Mouse (Mus musculus) spleen, postnatal 10 days (tissue): ENCODE measurements around the gene Olfr1248.
"Not testable (repeated sequence)": the region's sequence is repeated elsewhere in the genome, so short reads cannot be mapped to it uniquely, and the experiment has no call there.

Source experiments
- DNase-seq, 2 experiments: peaks; one replicate each; pipeline ENCODE4 v3.0.0; 2021 to 2022; ENCODE audit warnings: low spot score in 2 of 2

The Olfr1248 gene

DNA sequence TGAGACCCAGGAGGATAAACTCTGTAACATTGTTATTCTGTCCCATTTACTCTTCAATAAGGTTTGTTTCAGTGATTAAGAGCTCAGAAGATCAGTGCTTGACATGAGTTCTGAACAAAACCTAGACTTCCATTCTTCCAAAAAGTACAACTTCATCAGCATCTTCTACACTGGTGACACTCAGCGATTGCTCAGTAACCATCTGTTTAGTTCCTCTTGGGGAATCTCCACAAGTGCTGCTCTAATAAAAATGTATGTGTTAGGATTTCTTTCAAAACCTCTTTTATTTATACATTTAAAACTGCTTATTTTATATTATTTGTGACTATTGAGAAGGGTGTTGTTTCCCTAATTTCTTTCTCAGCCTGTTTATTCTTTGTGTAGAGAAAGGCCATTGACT, at the start of gene Olfr1248:
Gene Olfr1248 (minus strand): TSS at position 101 of the 400 bp plus-strand sequence.
- DNase-seq = not testable (repeated sequence)

DNA sequence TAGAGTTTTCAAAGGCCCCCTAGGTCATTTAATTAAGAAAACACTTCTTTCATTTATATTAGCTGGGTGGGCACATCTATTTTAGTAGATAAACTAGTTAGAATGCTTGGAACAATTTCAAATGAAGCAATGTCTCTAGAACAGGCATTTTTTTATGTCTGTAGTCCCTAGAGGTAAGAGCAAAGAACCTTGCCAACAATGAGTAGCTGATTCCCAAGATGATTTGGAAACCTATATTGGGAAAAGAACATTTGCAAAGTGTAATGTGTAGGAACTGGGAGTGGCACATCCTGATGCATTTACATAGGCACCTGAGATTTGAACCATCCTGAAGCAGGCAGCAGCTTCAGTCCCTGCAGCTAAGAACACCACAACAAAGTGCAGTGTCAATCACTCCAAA, 43.3 kb upstream of the Olfr1248 start, which contains the start of gene Olfr1250:
Gene Olfr1250 (minus strand): TSS at position 101 of the 400 bp plus-strand sequence.
- no peak for DNase-seq

DNA sequence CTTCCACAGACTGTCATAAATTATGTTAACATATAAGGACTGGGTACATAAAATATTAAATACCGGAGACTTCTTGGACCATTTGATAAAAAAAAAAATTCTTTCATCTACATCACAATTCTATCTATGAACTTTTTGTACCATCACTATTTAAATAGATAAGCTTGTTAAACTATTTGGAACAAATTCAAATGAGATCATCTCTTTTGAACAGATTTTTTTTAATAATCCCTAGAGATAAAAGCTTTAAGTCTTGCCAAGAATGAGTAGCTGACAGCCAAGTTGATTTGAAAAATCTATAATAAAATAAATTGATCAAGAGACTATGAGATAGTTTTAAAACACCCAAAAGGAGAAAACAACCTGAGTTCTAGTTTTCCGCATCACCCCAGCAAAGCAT, 16.8 kb upstream of the Olfr1248 start, which contains the start of gene Olfr1249:
Gene Olfr1249 (minus strand): TSS at position 101 of the 400 bp plus-strand sequence.
- DNase-seq = no peak

DNA sequence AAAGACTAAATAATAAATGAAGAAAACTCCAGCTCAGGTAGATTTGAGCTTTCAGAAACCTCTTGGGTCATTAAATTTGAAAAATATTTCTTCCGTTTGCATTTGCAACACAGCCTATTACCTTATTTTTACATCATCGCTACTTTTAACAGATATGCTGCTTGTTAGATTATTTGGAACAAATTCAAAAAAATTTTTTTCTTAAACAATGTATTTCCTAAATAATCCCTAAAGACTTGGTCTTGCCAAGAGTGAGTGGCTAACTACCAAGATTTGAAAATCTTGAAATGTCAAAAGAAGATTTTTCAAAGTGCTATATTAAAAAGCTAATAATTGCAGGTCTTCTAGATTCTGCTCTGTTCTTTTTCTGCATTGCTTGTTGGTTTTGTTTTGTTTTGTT, 4.0 kb downstream of the Olfr1248 start, which contains the start of gene Olfr1247:
Gene Olfr1247 (minus strand): TSS at position 101 of the 400 bp plus-strand sequence.
- no peak for DNase-seq

DNA sequence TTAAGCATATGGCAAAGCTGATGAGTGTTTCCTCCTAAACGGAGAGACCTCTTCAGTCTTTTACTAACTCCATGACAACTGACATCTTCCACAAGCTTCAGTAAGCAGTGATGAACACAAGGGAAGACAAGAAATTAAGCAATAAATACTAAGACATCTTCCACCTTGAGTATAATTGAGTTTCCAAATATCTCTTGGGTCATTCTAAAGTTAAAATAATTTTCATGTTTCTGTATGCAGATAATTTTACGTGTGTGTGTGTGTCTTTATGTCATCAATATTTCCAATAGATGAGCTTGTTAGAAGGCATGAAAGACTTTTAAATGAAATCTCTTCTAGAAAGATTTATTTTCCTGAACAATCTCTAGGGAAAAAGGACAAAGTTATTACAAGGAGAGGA, 25.0 kb downstream of the Olfr1248 start, which contains the start of gene Olfr1246:
Gene Olfr1246 (minus strand): TSS at position 101 of the 400 bp plus-strand sequence.
- no peak for DNase-seq

DNA sequence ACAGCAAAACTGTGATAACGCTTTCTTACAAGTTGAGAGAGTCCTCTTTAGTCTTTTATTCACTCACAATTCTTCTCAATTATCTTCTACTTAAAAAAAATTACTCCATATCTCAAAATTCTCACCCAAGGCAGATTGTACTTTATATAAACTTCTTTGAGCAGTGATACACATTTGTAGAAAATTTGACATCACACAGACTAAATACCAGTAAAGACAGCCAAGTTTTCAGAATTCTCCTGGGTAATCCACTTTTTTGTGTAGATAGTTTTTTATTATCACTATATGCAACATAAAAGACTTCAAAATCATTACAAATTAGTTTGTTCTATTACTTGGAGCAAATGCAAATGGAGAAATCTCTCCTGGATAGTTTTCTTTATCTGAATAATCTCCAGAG, 39.7 kb downstream of the Olfr1248 start, which contains the start of gene Olfr1245:
Gene Olfr1245 (minus strand): TSS at position 101 of the 400 bp plus-strand sequence.
- DNase-seq = no peak
